Mouse (Mus musculus) Patski (cell line): ENCODE results near the gene Dnajb1. TPM values are rescaled to one million over a fixed set of nuclear protein-coding genes. Genes with fewer than 3 reads are reported as not detected.
"Not testable (repeated sequence)": the region's sequence is repeated elsewhere in the genome, so short reads cannot be mapped to it uniquely, and the experiment has no call there.

Experiments used
- ATAC-seq: fragments of 100-300 bp; one replicate; pipeline ENCODE4 v1.8.0; 2021
- CTCF ChIA-PET: fragments of 350-600 bp; sonication (Branson Sonifier 250); formaldehyde crosslinking; loops from one replicate; lab custom pipeline; 2022; ENCODE audit warnings: inconsistent platforms; lab: Charles Lee
- POLR2A ChIA-PET: fragments of 350-600 bp; sonication (Branson Sonifier 250); formaldehyde crosslinking; loops from one replicate; lab custom pipeline; 2022; ENCODE audit warnings: antibody characterized with exemption, inconsistent platforms; lab: Charles Lee
- DNase-seq: peaks from one replicate; pipeline ENCODE4 v3.0.0-alpha.2; 2011; ENCODE audit warnings: low read depth, low spot score
- H3K27me3 ChIP-seq: fragments of 371-371 bp; one replicate; pipeline ENCODE4 v1.5.1; 2021
- CTCF ChIP-seq: fragments of 100-300 bp; IDR thresholded peaks from one replicate; pipeline ENCODE4 v1.5.1; 2021
- in situ Hi-C: fragments of 300-500 bp; cut with MboI; formaldehyde crosslinking; loops from 3 replicates; pipeline ENCODE4 v1.11.1; 2018; ENCODE audit warnings: low pct_unique_long_range_greater_than_20kb, mixed read lengths
- polyA plus RNA-seq: library from polyadenylated mRNA; unstranded; gene quantifications from one replicate; pipeline ENCODE4 v1.2.3, GENCODE M21; 2021

Gene Dnajb1
- polyA plus RNA-seq, 1 experiment from 2014 or later: 39.9 TPM

GRCm38 (mm10) chr8:83570272-83571000 lies 37.6 kb upstream of the Dnajb1 start:
- no peak for ATAC-seq
- ChIA-PET CTCF (no interaction called here), POLR2A (interaction anchor here (0.9 kb wide), 1 partner anchor 22 kb away, joined by 3 read pairs; no protein-coding TSS in a partner anchor)
- H3K27me3 ChIP-seq: no peaks in the 10 kb centered on the region
- in situ Hi-C loops: no loop called here
- DNase-seq: no peak
- TF ChIP-seq CTCF: no peak

- POLR2A ChIA-PET: interaction anchor here (0.9 kb wide), 1 partner anchor 21 kb away, joined by 3 read pairs; no protein-coding TSS in a partner anchor
- DNase-seq, in situ Hi-C loops, ATAC-seq, H3K27me3 ChIP-seq, CTCF ChIA-PET: not testable (repeated sequence)
These were observed 37.0 kb upstream of the Dnajb1 start for GRCm38 (mm10) chr8:83571001-83571340.

GRCm38 (mm10) chr8:83571791-83572190 lies 36.2 kb upstream of the Dnajb1 start:
- ChIA-PET CTCF (no interaction called here), POLR2A (no interaction called here)
- ATAC-seq: no peak
- DNase-seq: no peak
- H3K27me3 ChIP-seq: no peaks in the 10 kb centered on the region
- in situ Hi-C loops: no loop called here
- no peak for TF ChIP-seq CTCF

- in situ Hi-C loops: no loop called here
- no peak for ATAC-seq
- DNase-seq: no peak
- ChIA-PET POLR2A (no interaction called here), CTCF (no interaction called here)
- no peak for TF ChIP-seq CTCF
- no peaks in the 10 kb centered on the region for H3K27me3 ChIP-seq
These were observed 35.7 kb upstream of the Dnajb1 start for GRCm38 (mm10) chr8:83572246-83572812.

- in situ Hi-C loops: no loop called here
- no peaks in the 10 kb centered on the region for H3K27me3 ChIP-seq
- ATAC-seq: no peak
- no peak for DNase-seq
- ChIA-PET CTCF (no interaction called here), POLR2A (no interaction called here)
- TF ChIP-seq CTCF: no peak
These were observed 34.7 kb upstream of the Dnajb1 start for GRCm38 (mm10) chr8:83573140-83573875.

GRCm38 (mm10) chr8:83574631-83575315 lies 33.2 kb upstream of the Dnajb1 start:
- ChIA-PET CTCF (no interaction called here), POLR2A (interaction anchor here (1.2 kb wide), 1 partner anchor 13 kb away, joined by 3 read pairs; no protein-coding TSS in a partner anchor)
- no peaks in the 10 kb centered on the region for H3K27me3 ChIP-seq
- no peak for TF ChIP-seq CTCF
- ATAC-seq: no peak
- no peak for DNase-seq
- in situ Hi-C loops: no loop called here

GRCm38 (mm10) chr8:83575561-83576515 lies 32.2 kb upstream of the Dnajb1 start:
- TF ChIP-seq CTCF: no peak
- DNase-seq: no peak
- CTCF ChIA-PET: no interaction called here

GRCm38 (mm10) chr8:83576516-83576895 lies 31.5 kb upstream of the Dnajb1 start:
- ATAC-seq (no peak), DNase-seq (no peak)
- POLR2A ChIA-PET: no interaction called here
- CTCF ChIA-PET: no interaction called here
- in situ Hi-C loops: no loop called here
- TF ChIP-seq CTCF: no peak
- H3K27me3 ChIP-seq: no peaks in the 10 kb centered on the region

More at GRCm38 (mm10) chr8:83575561-83576515, 32.2 kb upstream of the Dnajb1 start:
- POLR2A ChIA-PET: no interaction called here
- in situ Hi-C loops: no loop called here
- no peaks in the 10 kb centered on the region for H3K27me3 ChIP-seq
- no peak for ATAC-seq

- CTCF ChIA-PET: interaction anchor here (1.2 kb wide), 1 partner anchor 13 kb away, joined by 3 read pairs; no protein-coding TSS in a partner anchor
- POLR2A ChIA-PET: no interaction called here
- in situ Hi-C loops: no loop called here
- H3K27me3 ChIP-seq: no peaks in the 10 kb centered on the region
- ATAC-seq (no peak), DNase-seq (no peak)
- no peak for TF ChIP-seq CTCF
These were observed 31.1 kb upstream of the Dnajb1 start for GRCm38 (mm10) chr8:83576921-83577320.
